Mouse (Mus musculus) CD4-positive, CD25-positive, alpha-beta regulatory T cell, adult 4 months (primary cell): ENCODE measurements around the gene Ift140. TPM values are rescaled to one million over a fixed set of nuclear protein-coding genes. Genes with fewer than 3 reads are reported as not detected.
A peak's percentile ranks its signal among the peaks of the same experiment; 100 is the strongest.

Experiments
- ATAC-seq: one replicate; pipeline ENCODE4 v1.8.0; 2017
- polyA plus RNA-seq, 2 experiments: library from polyadenylated mRNA; unstranded; fragments of 100-300 nt; shearing (Covaris generic); gene quantifications; one replicate each; pipeline ENCODE4 v1.2.1; 2017

Ift140 gene
- polyA plus RNA-seq, 2 experiments from 2014 or later: 12.3 to 25.1 TPM

- ATAC-seq: no peak
These were observed 62.0 kb downstream of the Ift140 start for GRCm38 (mm10) chr17:25077771-25078372.

GRCm38 (mm10) chr17:25080210-25080609 lies 64.3 kb downstream of the Ift140 start:
- no peak for ATAC-seq

GRCm38 (mm10) chr17:25080960-25081381 lies 65.1 kb downstream of the Ift140 start:
- no peak for ATAC-seq

- no peak for ATAC-seq
These were observed 66.4 kb downstream of the Ift140 start for GRCm38 (mm10) chr17:25082081-25082847.

DNA sequence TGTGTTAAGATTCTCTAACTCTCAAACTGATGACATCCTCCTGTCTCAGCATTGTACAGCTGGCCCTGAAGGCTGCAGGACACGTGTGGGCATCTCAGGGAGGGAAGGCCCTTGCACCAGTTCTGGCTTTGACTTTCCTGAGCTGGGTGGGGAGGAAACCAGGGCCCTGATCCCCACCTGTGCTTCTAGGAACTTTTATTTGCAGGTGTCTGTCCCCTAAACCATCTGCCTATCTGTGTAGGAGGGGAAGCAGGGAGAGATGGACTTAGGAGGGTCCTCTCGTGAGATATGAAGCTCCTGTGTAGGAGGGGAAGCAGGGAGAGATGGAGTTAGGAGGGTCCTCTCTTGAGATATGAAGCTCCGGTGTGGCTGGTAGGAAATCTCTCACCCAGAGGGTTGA lies 67.0 kb downstream of the Ift140 start:
- no peak for ATAC-seq

DNA sequence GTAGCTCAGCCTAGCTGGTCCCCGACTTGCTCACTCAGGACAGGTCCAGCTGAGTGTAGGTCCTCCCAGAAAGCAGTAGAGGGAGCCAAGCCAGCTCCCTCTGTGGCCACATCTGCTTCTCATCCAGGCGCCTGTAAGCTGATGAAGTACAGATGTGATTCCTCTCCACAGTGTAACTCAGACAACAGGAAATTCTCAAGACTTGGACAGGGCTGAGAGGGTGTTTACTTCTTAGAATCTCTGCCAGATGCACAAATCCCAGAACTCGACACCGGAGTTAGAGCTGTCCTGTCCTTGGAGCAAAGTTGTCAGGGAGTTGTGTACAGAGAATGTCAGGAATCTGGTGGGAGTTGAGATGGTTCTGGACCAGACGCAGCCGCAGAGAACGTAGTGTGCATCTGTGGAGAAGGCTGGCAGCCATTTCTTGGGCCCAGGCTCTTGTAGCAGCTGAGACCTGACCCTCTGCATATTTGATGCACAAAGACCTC lies 67.6 kb downstream of the Ift140 start, which contains the start of gene Tmem204:
Tmem204 (minus strand) TSS at position 148 of the 488 bp plus-strand sequence.
- no peak for ATAC-seq

- no peak for ATAC-seq
These were observed 69.0 kb downstream of the Ift140 start for GRCm38 (mm10) chr17:25084835-25085385.

- ATAC-seq: no peak
These were observed 70.8 kb downstream of the Ift140 start for GRCm38 (mm10) chr17:25086724-25087123.

- no peak for ATAC-seq
These were observed 73.3 kb downstream of the Ift140 start for GRCm38 (mm10) chr17:25089158-25089557.

GRCm38 (mm10) chr17:25090450-25090849 lies 74.6 kb downstream of the Ift140 start:
- ATAC-seq: no peak

DNA sequence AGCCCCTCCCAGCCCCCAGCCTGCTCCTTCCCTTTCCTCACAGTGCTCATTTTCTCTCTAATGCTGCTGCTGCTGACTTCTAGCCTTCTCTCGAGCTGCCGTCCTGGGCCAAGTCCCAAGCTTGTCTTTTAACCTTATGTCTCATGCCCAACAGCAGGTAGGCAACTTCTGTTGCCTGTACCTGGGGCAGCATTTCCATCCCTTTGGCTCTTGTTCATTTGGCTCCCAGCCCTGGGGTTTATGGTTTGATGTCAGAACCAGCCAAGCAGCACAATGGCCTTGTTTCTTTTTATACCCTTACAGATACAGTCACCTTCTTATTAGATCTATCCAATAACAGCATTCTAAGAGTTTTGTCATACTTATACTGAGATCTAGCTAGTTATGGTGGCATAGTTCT lies 80.3 kb downstream of the Ift140 start:
- no peak for ATAC-seq

DNA sequence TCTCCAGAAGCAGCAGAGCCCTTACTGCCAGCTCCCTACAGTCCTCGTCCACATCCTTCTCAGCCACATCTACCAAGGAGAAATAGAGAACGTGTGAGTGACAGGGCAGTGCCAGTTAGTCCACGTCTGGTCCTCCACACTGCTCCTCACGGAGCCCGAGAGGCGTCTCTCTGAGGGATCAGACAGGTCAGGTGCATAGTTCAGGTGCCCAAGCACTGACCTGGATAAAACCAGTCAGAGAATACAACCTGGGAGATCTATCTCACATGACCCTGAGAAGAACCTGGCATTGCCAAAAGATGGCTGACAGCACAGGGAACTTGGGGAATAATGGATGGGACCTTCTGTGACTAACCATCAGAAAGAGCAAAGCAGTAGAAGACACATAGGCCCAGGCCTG lies 84.2 kb downstream of the Ift140 start:
- no peak for ATAC-seq

GRCm38 (mm10) chr17:25101338-25101737 lies 85.5 kb downstream of the Ift140 start:
- ATAC-seq: no peak

DNA sequence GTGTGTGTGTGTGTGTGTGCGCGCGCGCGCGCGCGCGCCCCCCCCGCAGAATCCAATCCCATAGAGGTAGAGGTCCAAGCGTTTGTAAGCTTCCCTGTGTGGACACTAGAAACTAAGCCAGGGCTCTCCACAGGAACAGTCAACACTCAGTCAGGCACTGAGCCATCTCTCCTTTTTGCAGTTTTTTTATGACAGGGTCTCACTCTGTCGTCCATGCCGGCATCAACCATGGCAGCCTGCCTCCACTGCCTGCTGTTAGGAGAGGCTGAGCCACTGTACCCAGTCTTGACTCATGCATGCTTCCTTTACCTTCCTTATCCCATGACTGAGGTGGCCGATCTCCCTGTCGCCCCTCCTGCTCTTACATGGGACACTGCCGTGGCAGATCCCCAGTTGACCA lies 91.9 kb downstream of the Ift140 start:
- no peak for ATAC-seq

DNA sequence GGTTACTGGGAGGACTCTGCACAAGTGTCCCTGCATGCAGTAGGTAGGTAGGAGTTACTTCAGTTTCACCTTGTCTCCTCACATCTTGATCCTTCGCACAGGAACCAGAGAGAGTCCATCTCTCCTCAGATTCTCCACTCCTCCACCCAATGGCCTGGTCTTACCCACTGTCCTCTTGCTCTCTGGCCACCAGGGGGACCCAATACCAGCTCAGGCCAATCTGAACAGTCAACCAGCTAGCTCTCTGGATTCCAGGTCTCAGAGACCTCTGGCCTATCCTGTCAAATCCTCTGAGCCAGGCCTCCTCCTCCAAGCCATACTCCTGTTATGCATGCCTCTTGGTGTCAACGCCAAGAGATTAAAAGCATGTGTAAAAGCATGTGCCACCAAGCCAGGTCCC lies 93.7 kb downstream of the Ift140 start:
- no peak for ATAC-seq

DNA sequence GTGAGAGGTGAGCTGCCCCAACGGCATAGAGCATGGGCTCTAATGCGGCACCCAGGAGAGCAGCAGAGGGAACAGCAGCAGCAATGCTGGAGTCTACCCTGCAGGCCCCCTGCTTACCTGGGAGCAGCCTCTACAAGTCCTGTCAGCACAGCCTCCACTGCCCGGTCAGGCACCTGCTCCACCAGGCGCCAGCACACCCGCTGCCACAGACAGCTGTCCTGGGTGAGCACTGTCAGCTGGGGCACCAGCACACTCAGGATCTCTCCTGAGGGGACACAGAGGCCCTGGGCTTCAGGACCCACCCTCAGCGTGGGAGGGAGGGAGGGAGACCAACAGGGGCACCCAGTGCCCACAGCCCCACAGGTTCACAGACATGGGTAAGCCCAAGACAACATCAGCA lies 94.7 kb downstream of the Ift140 start:
- ATAC-seq: no peak

DNA sequence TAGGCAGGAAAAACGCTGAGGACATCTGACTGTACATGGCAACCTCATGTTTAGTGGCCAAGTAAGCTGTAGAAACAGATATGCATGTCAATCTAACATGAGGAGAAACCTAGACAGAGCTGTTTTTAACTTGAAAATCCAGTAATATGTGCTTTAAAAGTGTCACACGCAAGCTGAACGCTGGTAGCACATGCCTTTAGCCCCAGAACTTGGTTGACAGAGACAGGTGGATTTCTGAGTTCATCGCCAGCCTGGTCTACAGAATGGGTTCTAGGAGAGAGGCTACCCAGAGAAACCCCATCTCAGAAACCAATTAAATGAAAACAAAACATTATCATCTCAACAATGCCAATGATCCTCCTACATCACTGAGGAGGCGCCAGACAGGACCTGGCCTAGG lies 95.3 kb downstream of the Ift140 start:
- ATAC-seq: no peak

DNA sequence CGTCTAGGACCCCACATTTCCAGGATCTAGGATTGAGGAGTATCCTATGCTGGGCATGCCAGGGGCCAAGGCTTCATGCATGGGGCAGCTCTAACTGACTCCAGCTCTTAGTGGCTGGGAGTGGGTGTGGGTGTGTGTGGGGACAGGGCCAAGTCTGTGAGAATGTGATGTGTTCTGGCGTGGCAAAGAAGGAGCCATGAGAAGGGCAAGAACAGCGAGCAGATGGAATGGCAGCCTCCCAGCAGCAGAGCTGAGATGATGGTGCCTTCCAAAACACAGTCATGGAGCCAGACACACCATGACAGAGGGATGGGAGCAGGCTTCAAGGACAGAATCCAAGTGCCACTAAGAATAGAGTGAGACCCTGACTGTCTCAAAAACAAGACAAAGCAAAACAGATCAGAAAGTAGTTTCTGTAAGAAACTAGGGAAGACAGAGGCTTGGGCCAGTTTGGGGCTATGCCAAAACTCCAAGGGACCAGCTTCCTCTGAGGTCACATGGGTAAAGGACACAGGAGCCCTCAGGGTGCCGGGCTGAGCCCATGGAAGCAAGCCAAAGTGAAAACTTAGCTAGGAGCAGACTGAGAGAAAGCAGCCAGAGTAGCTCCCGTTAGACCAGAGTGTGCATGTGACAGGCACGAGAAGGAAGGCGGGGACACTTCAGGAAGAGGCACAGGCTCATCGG lies 96.0 kb downstream of the Ift140 start:
- no peak for ATAC-seq

- ATAC-seq: no peak
These were observed 96.5 kb downstream of the Ift140 start for GRCm38 (mm10) chr17:25112423-25112810.

DNA sequence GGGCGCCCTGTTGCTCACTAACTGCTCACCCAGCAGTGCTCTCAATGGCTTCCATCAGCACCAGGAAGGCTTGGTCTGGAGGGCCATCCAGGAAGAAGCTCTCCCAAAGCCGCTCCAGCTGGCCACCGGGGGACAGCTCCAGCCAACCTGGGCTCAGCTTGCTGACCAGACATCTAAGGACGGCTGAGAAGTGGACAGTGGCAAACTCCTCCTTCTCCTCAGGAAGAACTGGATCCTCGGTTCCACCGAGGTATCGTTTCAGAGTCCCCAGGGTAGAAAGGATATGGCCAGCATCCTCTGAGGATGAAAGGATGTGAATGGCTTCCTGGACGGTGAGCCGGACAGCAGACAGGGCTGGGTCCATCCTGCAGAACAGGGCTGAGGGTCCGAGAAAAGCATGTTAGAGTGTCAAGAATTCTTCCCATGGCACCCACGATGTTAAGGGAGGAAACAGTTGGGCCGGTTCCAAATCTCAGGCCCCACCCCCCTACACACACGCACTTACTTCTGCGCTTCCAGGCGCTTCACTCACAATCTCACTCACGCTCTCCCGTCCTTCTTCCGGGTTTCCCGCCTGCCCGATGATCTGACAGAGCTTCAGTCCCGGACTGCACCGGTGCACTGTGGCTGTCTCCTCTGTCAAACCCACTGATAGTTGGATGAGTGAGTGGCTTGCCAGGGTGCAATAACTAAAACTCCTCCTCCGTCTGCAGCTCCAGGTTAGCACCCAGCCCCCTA lies 99.2 kb downstream of the Ift140 start:
- ATAC-seq: peak; percentile 40

DNA sequence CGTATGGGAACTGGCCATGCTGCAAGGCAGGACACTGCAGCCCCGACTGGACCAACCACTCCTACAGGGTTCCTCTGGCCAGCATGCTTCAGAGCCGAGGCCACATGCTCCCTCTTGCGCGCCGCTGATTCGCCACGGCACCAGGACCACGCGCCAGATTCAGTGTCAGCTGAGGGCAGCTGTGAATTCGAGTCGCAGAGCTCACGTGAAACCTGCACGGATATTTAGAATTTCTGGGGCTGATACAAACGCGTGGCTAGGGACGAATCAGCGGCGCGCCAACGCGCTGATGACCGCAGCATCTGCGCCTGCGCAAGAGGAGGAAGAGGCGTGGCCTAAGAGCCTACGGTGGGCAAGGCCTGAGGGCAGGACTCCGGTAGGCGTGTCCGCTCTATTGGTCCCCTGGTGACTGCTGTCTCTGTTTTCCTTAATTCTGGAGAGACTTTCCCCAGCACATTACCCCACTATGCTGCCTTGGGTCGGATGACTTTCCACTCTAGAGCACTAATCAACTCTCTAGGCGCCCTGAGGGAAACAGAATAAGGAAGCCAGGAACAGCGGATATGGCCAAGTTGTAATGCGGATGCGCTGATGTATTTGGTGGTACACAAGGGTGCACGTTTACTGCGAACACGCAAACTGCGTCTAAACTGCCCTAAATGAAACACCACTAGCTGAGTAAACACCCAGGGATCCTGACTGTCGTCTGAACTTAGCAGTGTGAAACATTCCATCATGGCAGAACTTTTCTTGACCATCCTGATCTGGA lies 100.0 kb downstream of the Ift140 start, which contains the start of gene Telo2:
Telo2 (minus strand) TSS at position 304 of the 769 bp plus-strand sequence.
- peak; percentile 87 for ATAC-seq

DNA sequence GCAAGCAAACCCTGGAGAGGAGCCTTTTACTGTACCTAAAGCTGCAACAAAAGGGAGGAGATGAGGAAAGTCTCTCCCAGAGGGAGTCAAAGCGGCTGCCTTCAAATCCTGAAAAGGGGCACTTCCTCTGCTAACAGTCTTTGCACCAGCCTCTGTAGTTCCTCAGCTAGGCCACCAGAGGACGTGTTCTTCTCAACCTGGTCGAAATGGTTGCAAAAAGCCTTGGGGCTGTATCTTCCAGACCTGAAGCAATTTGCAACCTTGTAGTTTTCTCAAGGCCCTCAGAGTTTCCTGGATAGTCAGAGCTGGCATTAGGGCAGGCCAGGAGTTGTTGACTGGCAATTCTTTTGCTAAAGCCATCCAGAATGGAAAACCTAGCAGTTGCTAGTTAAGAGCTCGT lies 101.4 kb downstream of the Ift140 start:
- ATAC-seq: no peak
